Mouse (Mus musculus) intestine, embryonic 14.5 days (tissue): ENCODE results near the gene Smco3. TPM values are rescaled to one million over a fixed set of nuclear protein-coding genes. Genes with fewer than 3 reads are reported as not detected.

ENCODE experiments used
- ATAC-seq: fragments of 200-750 bp; cut with Nextera tagmentation; replicated peaks from 2 replicates; pipeline ENCODE4 v1.8.0; 2017; ENCODE audit warnings: low read depth, moderate number of reproducible peaks, moderate TSS enrichment, moderate library complexity; ENCODE audit not compliant: low FRiP score, low TSS enrichment
- DNase-seq: peaks from one replicate; pipeline ENCODE4 v3.0.0-alpha.2; 2018; ENCODE audit warnings: low spot score
- H3K27ac ChIP-seq: fragments of 300-500 bp; sonication (generic); 2 replicates; pipeline ENCODE4 v1.5.1; 2014; ENCODE audit warnings: low read depth, mild to moderate bottlenecking, control low read depth
- H3K27me3 ChIP-seq: fragments of 300-500 bp; sonication (generic); replicated peaks from 2 replicates; pipeline ENCODE4 v1.6.1; 2014; ENCODE audit warnings: low read length, control low read depth; ENCODE audit not compliant: control insufficient read depth, insufficient read depth
- H3K36me3 ChIP-seq: fragments of 300-500 bp; sonication (generic); 2 replicates; pipeline ENCODE4 v1.6.1; 2014; ENCODE audit warnings: low read length, control low read depth; ENCODE audit not compliant: control insufficient read depth, insufficient read depth
- H3K4me1 ChIP-seq: fragments of 300-500 bp; sonication (generic); replicated peaks from 2 replicates; pipeline ENCODE4 v1.6.1; 2014; ENCODE audit warnings: low read length, control low read depth, mixed read lengths; ENCODE audit not compliant: control insufficient read depth, insufficient read depth
- H3K4me2 ChIP-seq: fragments of 300-500 bp; sonication (generic); 2 replicates; pipeline ENCODE4 v1.6.1; 2014; ENCODE audit warnings: low read length
- H3K4me3 ChIP-seq: fragments of 300-500 bp; sonication (generic); 2 replicates; pipeline ENCODE4 v1.5.1; 2014; ENCODE audit warnings: low read depth, low read length, control low read depth, mixed read lengths
- H3K9ac ChIP-seq: fragments of 300-500 bp; sonication (generic); 2 replicates; pipeline ENCODE4 v1.6.1; 2014; ENCODE audit warnings: mild to moderate bottlenecking, low read length
- H3K9me3 ChIP-seq: fragments of 300-500 bp; sonication (generic); 2 replicates; pipeline ENCODE4 v1.6.1; 2016; ENCODE audit warnings: low read length, control low read depth; ENCODE audit not compliant: control insufficient read depth
- WGBS: fragments of 180-500 bp; shearing (Covaris S2); extraction: QIAGEN DNeasy Blood & Tissue Kit; methylation state at CpG from one replicate; pipeline ENCODE4 v1.1.7; 2014; 5-methylcytosine and 5-hydroxymethylcytosine counted together
- polyA plus RNA-seq: library from polyadenylated mRNA; unstranded; fragments of >200 nt; fragmentation: Nextera tagmentation; extraction: Ambion mirVana; gene quantifications from 2 replicates; pipeline ENCODE4 v1.2.1, GENCODE M21; 2014

Smco3 gene
- polyA plus RNA-seq, 1 experiment from 2014 or later, result 4.0 TPM

DNA sequence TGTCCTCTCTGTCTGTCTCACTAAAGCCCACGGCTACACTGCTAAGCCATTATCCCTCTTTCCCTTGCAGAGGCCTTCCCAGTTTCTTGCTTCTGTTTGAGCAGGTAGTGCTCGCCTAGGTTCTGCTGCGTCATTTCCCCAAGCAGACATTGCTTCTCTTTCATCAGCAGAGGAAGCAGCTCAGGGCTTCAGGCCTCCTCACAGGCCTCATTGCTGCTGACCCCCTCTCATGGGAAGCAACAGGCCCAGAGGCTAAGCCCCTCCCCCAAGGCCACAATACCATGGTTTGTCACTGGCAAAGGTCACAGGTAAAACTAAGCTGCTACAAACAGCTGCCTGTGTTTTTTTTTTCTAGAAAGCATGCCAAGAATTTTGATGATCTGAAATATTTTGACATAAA is 17.5 kb upstream of the Smco3 start:
- peaks cover 21% of the 10 kb centered on the region for H3K4me1 ChIP-seq
- DNase-seq (no peak), ATAC-seq (no peak)
- no peaks in the 10 kb centered on the region for H3K36me3 ChIP-seq
- no peaks in the 10 kb centered on the region for H3K27me3 ChIP-seq
- 40% methylated on average over 3 of the region's 3 CpGs for WGBS
- no peak overlapping the region for H3K4me2 ChIP-seq
- H3K27ac ChIP-seq, result no peak overlapping the region
- no peak overlapping the region for H3K4me3 ChIP-seq
- H3K9ac ChIP-seq, result no peak overlapping the region
- H3K9me3 ChIP-seq, result no peaks in the 10 kb centered on the region

DNA sequence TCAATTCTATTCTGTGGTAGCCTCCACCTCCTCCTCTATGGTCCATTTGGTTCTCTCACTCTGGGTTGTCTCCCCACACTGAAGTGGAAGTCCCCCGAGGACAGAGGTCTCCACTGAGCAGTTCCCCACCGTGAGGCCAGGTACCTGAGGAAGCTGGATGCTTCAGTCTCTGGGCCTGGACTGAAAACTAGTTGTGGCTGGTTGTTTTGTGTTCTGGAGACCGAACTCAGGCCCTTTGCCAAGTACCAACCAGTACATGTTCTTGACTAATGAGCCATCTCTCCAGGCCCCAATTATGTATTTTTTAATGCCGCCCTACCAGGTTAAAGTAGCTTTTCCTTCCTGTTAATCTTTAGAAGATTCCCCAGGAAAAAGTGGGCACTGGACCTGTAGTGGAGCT is 17.1 kb upstream of the Smco3 start:
- Histone ChIP-seq H3K27ac (no peak overlapping the region), H3K9ac (no peak overlapping the region), H3K27me3 (no peaks in the 10 kb centered on the region), H3K4me3 (no peak overlapping the region), H3K4me1 (peaks cover 17% of the 10 kb centered on the region), H3K9me3 (no peaks in the 10 kb centered on the region), H3K36me3 (no peaks in the 10 kb centered on the region), H3K4me2 (no peak overlapping the region)
- 81% methylated on average over 4 of the region's 4 CpGs for WGBS
- no peak for DNase-seq
- ATAC-seq, result no peak

DNA sequence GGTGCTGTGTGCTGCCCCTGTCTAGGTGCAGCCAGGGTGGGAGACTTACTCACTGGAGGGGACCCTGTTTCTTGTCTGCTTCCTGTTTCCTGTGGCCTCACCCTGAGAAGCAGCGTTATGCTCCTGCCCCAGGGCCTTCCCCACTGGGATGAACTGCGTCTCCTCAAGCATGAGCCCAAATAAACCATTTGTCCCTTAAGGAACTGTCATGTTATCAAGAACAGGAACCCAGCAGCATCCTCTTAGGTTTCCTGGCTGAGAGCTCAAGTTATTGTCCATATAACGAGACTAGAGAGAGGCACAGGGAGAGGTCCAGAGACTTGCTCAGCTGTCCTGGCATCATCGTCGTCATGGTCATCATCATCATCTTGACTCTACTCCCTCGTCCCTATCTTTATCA is 15.0 kb upstream of the Smco3 start:
- ATAC-seq, result no peak
- H3K4me1 ChIP-seq, result 0 out of 2 replicates have a peak, but pooled peaks cover 4% of the 10 kb centered on the region
- H3K9ac ChIP-seq, result no peak overlapping the region
- no peak overlapping the region for H3K27ac ChIP-seq
- no peaks in the 10 kb centered on the region for H3K36me3 ChIP-seq
- DNase-seq, result no peak
- no peaks in the 10 kb centered on the region for H3K27me3 ChIP-seq
- H3K4me3 ChIP-seq, result no peak overlapping the region
- no peaks in the 10 kb centered on the region for H3K9me3 ChIP-seq
- WGBS, result 72% methylated on average over 6 of the region's 6 CpGs
- no peak overlapping the region for H3K4me2 ChIP-seq

DNA sequence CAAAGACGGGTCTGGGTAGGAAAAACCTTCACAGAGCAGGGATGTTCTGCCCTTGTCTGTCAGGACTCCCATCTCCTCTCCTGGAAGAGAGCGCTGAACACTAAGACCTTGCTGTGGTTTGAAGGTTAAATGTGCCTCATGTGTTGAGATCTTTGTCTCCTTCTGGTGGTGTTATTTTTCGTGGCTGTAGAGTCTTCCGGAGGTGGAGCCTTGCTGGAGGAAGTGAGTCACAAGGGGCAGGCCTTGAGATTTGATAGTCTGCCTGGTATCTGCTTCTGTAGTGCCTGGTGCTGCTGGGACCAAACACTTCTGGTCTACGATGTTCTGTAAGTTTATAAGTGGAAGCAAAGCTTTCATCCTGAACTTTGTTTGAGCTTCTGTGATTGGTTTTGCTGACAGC is 13.7 kb upstream of the Smco3 start:
- WGBS, result 85% methylated on average over 5 of the region's 5 CpGs
- no peak overlapping the region for H3K9ac ChIP-seq
- H3K4me2 ChIP-seq, result no peak overlapping the region
- no peaks in the 10 kb centered on the region for H3K36me3 ChIP-seq
- H3K27ac ChIP-seq, result no peak overlapping the region
- DNase-seq (no peak), ATAC-seq (no peak)
- H3K9me3 ChIP-seq, result no peaks in the 10 kb centered on the region
- no peaks in the 10 kb centered on the region for H3K27me3 ChIP-seq
- H3K4me3 ChIP-seq, result no peak overlapping the region
- H3K4me1 ChIP-seq, result 0 out of 2 replicates have a peak, but pooled peaks cover 4% of the 10 kb centered on the region

DNA sequence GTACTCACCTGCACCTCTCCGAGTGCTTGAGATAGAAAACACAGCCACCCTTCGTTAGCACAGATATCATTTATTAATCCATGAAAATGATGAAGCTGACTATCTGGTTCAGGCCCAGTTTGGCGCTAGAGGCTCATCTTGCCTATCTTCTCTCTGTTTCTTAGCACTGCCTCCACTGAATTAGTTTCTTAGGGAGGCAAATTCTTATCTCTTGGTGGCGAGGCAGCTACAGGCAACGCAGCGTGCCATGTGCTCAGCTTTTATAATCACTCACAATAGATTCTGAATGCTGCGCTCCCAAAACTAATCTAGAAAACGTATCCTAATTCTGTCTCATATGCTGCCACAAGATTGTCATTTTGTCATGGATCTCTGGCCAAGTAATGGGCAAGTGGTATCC is 13.1 kb upstream of the Smco3 start:
- 0 out of 2 replicates have a peak, but pooled peaks cover 4% of the 10 kb centered on the region for H3K4me1 ChIP-seq
- DNase-seq (no peak), ATAC-seq (no peak)
- H3K4me3 ChIP-seq, result no peak overlapping the region
- no peaks in the 10 kb centered on the region for H3K36me3 ChIP-seq
- H3K27me3 ChIP-seq, result no peaks in the 10 kb centered on the region
- H3K27ac ChIP-seq, result no peak overlapping the region
- H3K9ac ChIP-seq, result no peak overlapping the region
- WGBS, result 85% methylated on average over 8 of the region's 8 CpGs
- no peaks in the 10 kb centered on the region for H3K9me3 ChIP-seq
- no peak overlapping the region for H3K4me2 ChIP-seq

DNA sequence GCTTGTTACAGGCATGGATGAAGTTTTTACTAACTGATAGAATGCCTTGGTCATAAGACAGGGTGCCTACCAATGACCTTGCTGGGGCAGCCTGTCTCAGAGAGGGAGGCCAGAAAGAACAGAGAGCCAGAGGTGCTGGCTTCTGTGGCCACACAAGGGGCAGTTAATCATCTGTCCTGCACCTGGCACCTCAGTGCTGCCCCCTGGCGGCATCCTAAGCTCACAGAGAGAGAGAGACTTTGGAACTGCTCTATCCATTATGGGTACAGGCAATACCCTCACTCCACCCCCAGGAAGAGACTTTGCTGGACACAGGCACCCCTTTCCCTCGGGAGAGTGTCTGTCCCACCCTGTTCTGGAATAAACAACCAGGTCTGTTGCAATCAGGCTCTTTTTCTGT is 12.5 kb upstream of the Smco3 start:
- Histone ChIP-seq H3K4me1 (0 out of 2 replicates have a peak, but pooled peaks cover 4% of the 10 kb centered on the region), H3K36me3 (no peaks in the 10 kb centered on the region), H3K27ac (no peak overlapping the region), H3K27me3 (no peaks in the 10 kb centered on the region), H3K9ac (no peak overlapping the region), H3K9me3 (no peaks in the 10 kb centered on the region), H3K4me3 (no peak overlapping the region), H3K4me2 (no peak overlapping the region)
- DNase-seq, result no peak
- peak; percentile 32; the same call in 1 of the 2 replicates for ATAC-seq
- 8% methylated on average over 2 of the region's 2 CpGs for WGBS

DNA sequence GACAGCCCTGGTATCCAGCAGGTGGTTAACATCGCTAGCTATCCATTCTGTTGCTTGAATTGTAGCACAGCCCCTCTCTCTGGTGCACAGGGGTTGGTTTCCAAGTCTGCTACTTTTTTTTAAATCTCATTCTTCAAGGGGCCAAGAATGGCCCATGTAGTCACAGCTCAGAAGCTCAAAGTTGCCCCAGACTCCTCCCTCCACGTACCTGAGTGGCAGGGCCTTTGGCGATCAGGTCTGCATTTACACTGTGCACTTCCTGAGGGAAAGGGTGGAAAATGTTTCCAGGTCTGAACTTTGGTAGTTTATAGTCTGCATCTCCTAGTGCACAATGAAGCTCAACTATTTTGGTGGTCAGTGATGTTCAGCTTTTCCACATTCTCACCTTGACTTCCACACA is 12.0 kb upstream of the Smco3 start:
- H3K27ac ChIP-seq, result no peak overlapping the region
- DNase-seq, result no peak
- 92% methylated on average over 3 of the region's 3 CpGs for WGBS
- no peak overlapping the region for H3K4me2 ChIP-seq
- H3K9me3 ChIP-seq, result no peaks in the 10 kb centered on the region
- no peak overlapping the region for H3K4me3 ChIP-seq
- no peak overlapping the region for H3K9ac ChIP-seq
- no peak for ATAC-seq
- no peaks in the 10 kb centered on the region for H3K27me3 ChIP-seq
- H3K4me1 ChIP-seq, result no peaks in the 10 kb centered on the region
- H3K36me3 ChIP-seq, result no peaks in the 10 kb centered on the region

DNA sequence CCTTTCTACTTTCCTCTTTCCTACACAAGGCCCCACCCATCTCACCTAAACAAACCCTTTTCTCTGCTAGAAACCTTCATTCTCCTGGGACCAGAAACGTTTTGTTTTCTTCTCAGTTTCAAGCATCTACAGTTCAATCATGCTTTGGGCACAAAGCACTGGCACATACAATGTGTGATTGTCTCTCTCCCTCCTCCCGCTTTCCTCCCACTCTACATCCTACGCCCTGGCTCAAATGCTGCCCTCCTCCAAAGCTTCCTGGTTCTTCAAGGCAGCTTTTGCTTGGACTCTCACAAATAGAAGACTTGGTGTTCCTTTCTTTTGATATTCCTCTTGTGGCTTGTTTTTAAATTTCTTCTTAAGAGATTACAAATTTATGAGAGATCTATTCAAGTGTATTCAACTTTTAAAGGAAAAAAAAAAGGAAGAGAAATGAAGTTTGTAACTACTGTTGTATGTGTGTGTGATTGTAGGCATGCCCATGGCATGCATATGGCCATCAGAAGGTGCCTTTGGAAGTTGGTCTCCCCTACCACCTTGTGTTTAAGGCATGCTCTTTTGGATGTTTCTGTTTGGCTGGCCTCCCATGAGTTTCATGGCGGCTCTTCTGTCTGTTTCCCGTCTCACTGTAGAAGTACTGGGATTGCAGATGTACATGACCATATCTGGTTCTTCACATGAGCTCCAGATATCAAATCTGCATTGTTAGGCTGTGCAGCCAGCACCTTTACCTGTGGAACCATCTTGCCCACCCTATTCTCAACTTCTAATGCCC is 10.6 kb upstream of the Smco3 start:
- DNase-seq (no peak), ATAC-seq (no peak)
- H3K36me3 ChIP-seq, result no peaks in the 10 kb centered on the region
- H3K9ac ChIP-seq, result no peak overlapping the region
- H3K4me3 ChIP-seq, result no peak overlapping the region
- H3K4me2 ChIP-seq, result no peak overlapping the region
- no peaks in the 10 kb centered on the region for H3K4me1 ChIP-seq
- no peak overlapping the region for H3K27ac ChIP-seq
- 71% methylated on average over 5 of the region's 5 CpGs for WGBS
- no peaks in the 10 kb centered on the region for H3K27me3 ChIP-seq
- H3K9me3 ChIP-seq, result no peaks in the 10 kb centered on the region

DNA sequence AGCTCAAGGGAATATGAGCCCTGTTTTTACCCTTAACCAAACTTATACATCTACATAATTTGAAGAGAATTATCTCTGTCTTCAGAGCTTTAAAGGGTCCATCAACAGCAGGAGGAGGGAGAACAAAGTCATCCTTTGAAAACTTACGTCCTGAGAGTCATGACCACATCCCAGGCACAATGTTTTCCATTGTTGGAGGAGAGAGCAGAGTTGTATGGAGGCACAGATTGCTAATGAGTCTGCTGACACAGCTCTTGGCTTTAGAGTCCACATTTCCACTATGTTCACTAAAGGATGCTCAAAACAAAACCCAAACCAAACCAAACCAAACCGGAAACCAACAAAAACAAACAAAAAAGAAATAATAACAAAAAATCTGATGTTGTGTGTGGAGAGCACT is 9.7 kb upstream of the Smco3 start:
- H3K4me1 ChIP-seq, result no peaks in the 10 kb centered on the region
- H3K27me3 ChIP-seq, result no peaks in the 10 kb centered on the region
- ATAC-seq (no peak), DNase-seq (no peak)
- H3K9ac ChIP-seq, result no peak overlapping the region
- H3K9me3 ChIP-seq, result no peaks in the 10 kb centered on the region
- H3K4me3 ChIP-seq, result no peak overlapping the region
- H3K36me3 ChIP-seq, result no peaks in the 10 kb centered on the region
- H3K27ac ChIP-seq, result no peak overlapping the region
- H3K4me2 ChIP-seq, result no peak overlapping the region
- WGBS, result 67% methylated on average over 2 of the region's 2 CpGs
